Mouse (Mus musculus) thymus, postnatal 4 days (tissue): ENCODE measurements around the gene Psg26.
"Not testable (repeated sequence)": the region's sequence is repeated elsewhere in the genome, so short reads cannot be mapped to it uniquely, and the experiment has no call there.

Experiments
- DNase-seq: peaks from one replicate; pipeline ENCODE4 v3.0.0; 2021

The Psg26 gene

DNA sequence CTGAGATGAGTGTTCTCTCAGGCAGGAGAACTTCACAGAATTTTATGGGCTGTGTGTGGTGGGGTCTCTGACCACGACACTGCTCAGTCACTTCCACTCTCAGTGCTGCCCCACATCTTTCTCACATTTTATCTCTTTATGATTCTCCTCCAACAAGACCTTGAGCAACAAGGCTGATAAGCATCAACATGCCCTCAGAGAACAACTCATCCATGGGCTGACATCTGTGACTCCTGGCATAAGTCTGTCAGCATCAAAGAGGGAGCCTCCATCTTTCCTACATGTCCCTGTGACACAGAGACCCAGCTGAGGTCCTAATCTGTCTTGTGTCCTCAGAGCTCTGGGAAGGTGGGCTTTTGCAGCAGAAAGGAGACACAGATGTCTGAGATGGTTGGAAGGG lies at the start of gene Psg26:
TSS of gene Psg26 (minus strand) at position 101 of the 400 bp plus-strand sequence.
- DNase-seq, result no peak

DNA sequence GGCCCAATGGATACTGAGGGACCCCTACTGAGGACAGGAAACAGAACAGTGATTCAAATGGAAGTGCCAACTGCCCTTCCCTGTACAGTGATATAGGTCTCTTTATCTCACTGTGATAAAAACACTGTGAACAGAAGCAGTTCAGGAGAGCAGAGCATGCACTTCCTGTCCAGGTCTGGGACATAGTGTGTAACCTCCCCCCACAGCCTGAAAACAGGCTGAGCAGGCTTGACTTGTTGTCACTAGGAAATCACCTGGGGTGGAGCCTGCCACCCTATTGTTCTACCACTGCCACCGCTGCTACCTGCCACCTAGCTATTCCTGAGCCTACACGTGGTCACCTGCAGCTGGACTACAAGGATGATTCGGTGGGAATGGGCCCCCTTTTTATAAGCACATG lies 49.4 kb upstream of the Psg26 start:
- DNase-seq, result no peak

DNA sequence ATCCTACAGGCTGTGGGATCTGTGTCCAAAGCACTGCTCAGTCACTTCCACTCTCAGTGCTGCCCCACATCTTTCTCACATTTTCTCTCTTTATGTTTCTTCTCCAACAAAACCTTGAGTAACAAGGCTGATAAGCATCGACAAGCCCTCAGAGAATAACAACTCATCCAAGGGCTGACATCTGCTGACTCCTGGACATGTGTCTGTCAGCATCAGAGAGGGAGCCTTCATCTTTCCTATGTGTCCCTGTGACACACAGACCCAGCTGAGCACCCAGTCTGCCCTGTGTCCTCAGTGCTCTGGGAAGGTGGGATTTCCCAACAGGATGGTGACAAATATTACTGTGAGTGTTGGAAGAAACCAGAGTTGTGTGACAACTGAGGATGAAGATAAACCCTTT lies 48.2 kb upstream of the Psg26 start, which contains the start of gene Psg25:
TSS of gene Psg25 (minus strand) at position 101 of the 400 bp plus-strand sequence.
- DNase-seq, result no peak

DNA sequence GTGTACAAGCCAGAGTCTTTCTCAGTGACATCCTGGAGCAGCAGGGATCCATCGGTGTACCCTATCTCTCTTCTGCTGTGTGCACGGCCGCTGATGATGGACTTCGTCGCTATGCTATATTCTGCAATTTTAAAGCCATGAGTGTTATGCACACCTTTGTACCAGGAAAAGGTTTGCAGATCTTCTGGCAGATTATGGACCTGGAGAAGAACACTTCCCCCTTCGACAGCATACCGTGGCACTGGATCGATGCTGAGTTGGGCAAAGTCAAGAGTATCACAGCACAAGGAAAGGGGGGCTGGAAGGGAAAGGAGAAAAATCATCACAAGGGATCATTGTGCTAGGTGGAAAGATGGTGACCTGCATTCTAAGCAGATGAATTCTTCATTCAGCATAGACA lies 40.7 kb upstream of the Psg26 start:
- DNase-seq, result no peak

DNA sequence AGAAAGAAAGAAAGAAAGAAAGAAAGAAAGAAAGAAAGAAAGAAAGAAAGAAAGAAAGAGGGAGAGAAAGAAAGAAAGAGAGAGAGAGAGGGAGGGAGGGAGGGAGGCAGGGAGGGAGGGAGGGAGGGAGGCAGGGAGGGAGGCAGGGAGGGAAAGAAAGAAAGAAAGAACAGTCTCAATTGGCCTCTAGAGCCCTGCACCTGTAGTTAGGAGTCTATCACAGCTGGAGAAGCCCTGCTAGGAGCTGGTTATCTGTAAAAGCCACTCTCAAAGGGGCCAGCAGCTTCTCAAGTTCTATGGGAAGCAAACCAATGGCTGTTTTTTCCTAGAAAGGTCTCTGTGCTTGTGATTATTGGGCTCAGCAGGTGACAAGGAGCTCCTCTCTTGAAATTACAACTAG lies 28.9 kb upstream of the Psg26 start:
- not testable (repeated sequence) for DNase-seq

DNA sequence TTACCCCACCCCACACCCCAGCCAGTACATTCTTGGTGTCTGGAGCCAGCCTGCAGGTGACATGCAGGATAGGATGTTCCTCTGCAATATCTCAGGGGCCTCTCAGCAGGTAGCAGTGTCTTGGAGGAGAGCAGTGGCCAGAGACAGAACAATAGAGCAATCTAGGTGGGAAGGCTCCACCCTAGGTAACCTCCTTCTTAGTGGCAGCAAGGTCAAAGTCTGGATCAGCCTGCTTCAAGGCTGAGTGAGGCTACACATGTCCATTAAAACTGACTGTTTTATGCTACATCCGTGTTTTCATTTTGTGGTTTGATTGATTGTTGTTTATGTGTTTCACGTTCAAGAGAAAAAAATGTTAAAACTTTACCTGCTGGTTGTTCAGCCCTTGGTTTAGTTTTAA lies 28.4 kb upstream of the Psg26 start:
- not testable (repeated sequence) for DNase-seq

DNA sequence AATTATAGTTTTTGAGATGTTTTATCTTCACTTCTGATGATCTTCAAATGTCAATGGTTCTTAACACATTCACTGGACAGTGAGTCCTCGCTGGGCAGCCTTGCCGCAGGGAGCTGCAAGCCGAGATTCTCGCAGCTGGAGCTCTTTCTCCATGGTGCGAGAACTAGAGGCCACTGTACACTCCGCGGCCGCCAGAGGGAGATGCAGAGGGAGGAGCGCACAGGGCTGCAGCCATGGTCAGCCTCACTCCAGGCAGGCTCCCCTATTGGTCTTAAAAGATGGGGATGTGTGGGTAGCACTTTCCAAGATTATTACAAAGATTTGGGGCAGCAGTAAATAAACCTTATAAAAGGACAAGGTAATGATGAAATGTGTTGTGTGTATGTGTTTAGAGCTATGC lies 27.5 kb upstream of the Psg26 start:
- peak; percentile 16 for DNase-seq

DNA sequence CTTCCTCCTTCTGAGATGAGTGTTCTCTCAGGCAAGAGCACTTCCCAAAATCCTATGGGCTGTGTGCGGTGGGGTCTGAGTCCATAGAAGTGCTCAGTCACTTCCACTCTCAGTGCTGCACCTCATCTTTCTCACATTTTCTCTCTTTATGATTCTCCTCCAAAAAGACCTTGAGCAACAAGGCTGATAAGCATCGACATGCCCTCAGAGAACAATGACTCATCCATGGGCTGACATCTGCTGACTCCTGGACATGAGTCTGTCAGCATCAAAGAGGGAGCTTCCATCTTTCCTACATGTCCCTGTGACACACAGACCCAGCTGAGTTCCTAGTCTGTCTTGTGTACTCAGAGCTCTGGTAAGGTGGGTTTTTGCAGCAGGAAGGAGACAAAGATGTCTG lies 52.0 kb downstream of the Psg26 start, which contains the start of gene Psg28:
TSS of gene Psg28 (minus strand) at position 101 of the 400 bp plus-strand sequence.
- not testable (repeated sequence) for DNase-seq
